Mouse (Mus musculus) hindbrain, embryonic 14.5 days (tissue): Measurements from ENCODE around the gene Vmn2r26. TPM values are rescaled to one million over a fixed set of nuclear protein-coding genes. Genes with fewer than 3 reads are reported as not detected.
"Not testable (repeated sequence)": the region's sequence is repeated elsewhere in the genome, so short reads cannot be mapped to it uniquely, and the experiment has no call there.

Source experiments
- ATAC-seq: fragments of 200-750 bp; cut with Nextera tagmentation; 2 replicates; pipeline ENCODE4 v1.8.0; 2017; ENCODE audit warnings: moderate number of reproducible peaks, mild to moderate bottlenecking, moderate TSS enrichment, moderate library complexity; ENCODE audit not compliant: low FRiP score
- DNase-seq: peaks from one replicate; pipeline ENCODE4 v3.0.0-alpha.2; 2015; ENCODE audit warnings: low spot score
- H3K27ac ChIP-seq: fragments of 300-500 bp; sonication (generic); 2 replicates; pipeline ENCODE4 v1.5.1; 2014; ENCODE audit warnings: mild to moderate bottlenecking, moderate library complexity
- H3K27me3 ChIP-seq: fragments of 300-500 bp; sonication (generic); 2 replicates; pipeline ENCODE4 v1.6.1; 2014; ENCODE audit warnings: mild to moderate bottlenecking, low read length, mixed read lengths; ENCODE audit not compliant: control insufficient read depth, insufficient read depth
- H3K36me3 ChIP-seq: fragments of 300-500 bp; sonication (generic); replicated peaks from 2 replicates; pipeline ENCODE4 v1.6.1; 2014; ENCODE audit not compliant: control insufficient read depth, insufficient read depth
- H3K4me1 ChIP-seq: fragments of 300-500 bp; sonication (generic); replicated peaks from 2 replicates; pipeline ENCODE4 v1.6.1; 2014; ENCODE audit warnings: antibody characterized with exemption, low read length, mixed read lengths; ENCODE audit not compliant: control insufficient read depth, insufficient read depth
- H3K4me2 ChIP-seq: fragments of 300-500 bp; sonication (generic); replicated peaks from 2 replicates; pipeline ENCODE4 v1.6.1; 2014; ENCODE audit warnings: mild to moderate bottlenecking, moderate library complexity
- H3K4me3 ChIP-seq: fragments of 300-500 bp; sonication (generic); replicated peaks from 2 replicates; pipeline ENCODE4 v1.5.1; 2014; ENCODE audit warnings: mild to moderate bottlenecking, low read length
- H3K9ac ChIP-seq: fragments of 300-500 bp; sonication (generic); 2 replicates; pipeline ENCODE4 v1.6.1; 2014
- H3K9me3 ChIP-seq: fragments of 300-500 bp; sonication (generic); 2 replicates; pipeline ENCODE4 v1.6.1; 2016; ENCODE audit warnings: low read length; ENCODE audit not compliant: control insufficient read depth
- WGBS: fragments of 180-500 bp; shearing (Covaris S2); extraction: QIAGEN DNeasy Blood & Tissue Kit; methylation state at CpG from one replicate; pipeline ENCODE4 v1.1.7; 2014; 5-methylcytosine and 5-hydroxymethylcytosine counted together
- polyA plus RNA-seq: library from polyadenylated mRNA; unstranded; fragments of >200 nt; fragmentation: Nextera tagmentation; extraction: Ambion mirVana; gene quantifications from 2 replicates; pipeline ENCODE4 v1.2.1, GENCODE M21; 2014

The Vmn2r26 gene
- not detected in 2 replicates for polyA plus RNA-seq

- not testable (repeated sequence) for H3K9me3 ChIP-seq, H3K4me1 ChIP-seq, DNase-seq, H3K27ac ChIP-seq, ATAC-seq, H3K27me3 ChIP-seq, H3K9ac ChIP-seq, H3K36me3 ChIP-seq, H3K4me3 ChIP-seq, H3K4me2 ChIP-seq
- WGBS = 63% methylated on average over 1 of the region's 1 CpGs
These were observed at the start of gene Vmn2r26 for GRCm38 (mm10) chr6:124024268-124024667. Gene Vmn2r26 (plus strand): TSS chr6:124024568.

DNA sequence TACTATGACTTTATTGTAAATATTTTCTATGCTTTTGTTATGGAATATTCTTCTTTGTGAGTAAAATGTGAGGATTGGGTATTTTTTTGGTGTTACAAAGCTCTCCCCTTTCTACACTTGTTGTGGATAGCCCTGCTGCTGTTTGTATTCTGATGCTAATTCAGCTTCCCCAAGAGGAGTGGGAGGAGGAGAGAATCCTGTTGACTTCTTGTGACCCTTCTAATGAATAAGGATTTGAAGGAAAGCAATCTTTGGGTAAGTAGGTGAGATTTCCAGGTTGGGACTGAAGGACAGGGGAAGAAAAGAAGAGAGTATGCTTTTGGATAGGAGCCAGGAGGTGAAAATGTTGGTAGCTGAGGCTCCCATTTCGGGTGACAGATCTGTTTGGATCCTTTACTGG is 3.5 kb upstream of the Vmn2r26 start:
- no peak for DNase-seq
- no peaks in the 10 kb centered on the region for H3K27me3 ChIP-seq
- 43% methylated on average over 1 of the region's 1 CpGs for WGBS

GRCm38 (mm10) chr6:124048388-124048787 is 24.0 kb downstream of the Vmn2r26 start:
- Histone ChIP-seq H3K4me3 (no peak overlapping the region), H3K9ac (no peak overlapping the region), H3K9me3 (no peaks in the 10 kb centered on the region), H3K27ac (no peak overlapping the region), H3K27me3 (no peaks in the 10 kb centered on the region), H3K4me1 (no peaks in the 10 kb centered on the region), H3K4me2 (no peak overlapping the region), H3K36me3 (no peaks in the 10 kb centered on the region)
- ATAC-seq = no peak
- no peak for DNase-seq

More for the DNA sequence above, 3.5 kb upstream of the Vmn2r26 start:
- no peak overlapping the region for H3K4me3 ChIP-seq
- ATAC-seq = no peak
- no peaks in the 10 kb centered on the region for H3K36me3 ChIP-seq
- no peak overlapping the region for H3K9ac ChIP-seq
- no peaks in the 10 kb centered on the region for H3K4me1 ChIP-seq
- no peaks in the 10 kb centered on the region for H3K9me3 ChIP-seq
- H3K27ac ChIP-seq = no peak overlapping the region
- no peak overlapping the region for H3K4me2 ChIP-seq

GRCm38 (mm10) chr6:124053611-124054010 is 29.2 kb downstream of the Vmn2r26 start:
- not testable (repeated sequence) for H3K36me3 ChIP-seq, H3K4me3 ChIP-seq, ATAC-seq, H3K4me2 ChIP-seq, H3K27me3 ChIP-seq, H3K9ac ChIP-seq, DNase-seq, H3K4me1 ChIP-seq, H3K9me3 ChIP-seq, H3K27ac ChIP-seq

- no peak for ATAC-seq
- Histone ChIP-seq H3K9ac (no peak overlapping the region), H3K27me3 (no peaks in the 10 kb centered on the region), H3K27ac (no peak overlapping the region), H3K36me3 (no peaks in the 10 kb centered on the region), H3K4me3 (no peak overlapping the region), H3K4me1 (no peaks in the 10 kb centered on the region), H3K9me3 (no peaks in the 10 kb centered on the region), H3K4me2 (no peak overlapping the region)
- DNase-seq = no peak
- 82% methylated on average over 4 of the region's 4 CpGs for WGBS
These were observed 78.0 kb downstream of the Vmn2r26 start for GRCm38 (mm10) chr6:124102334-124102733.

Other genes with a start within 250 kb of the Vmn2r26 start
- not detected in 2 replicates for gene Vmn2r24, start 245.7 kb upstream of the Vmn2r26 start, polyA plus RNA-seq
- not detected in 2 replicates for gene Vmn2r25, start 171.1 kb upstream of the Vmn2r26 start, polyA plus RNA-seq
- not detected in 2 replicates for gene Vmn2r27, start 207.3 kb downstream of the Vmn2r26 start, polyA plus RNA-seq